Mouse (Mus musculus): ENCODE results near the gene Angel2.

DNA sequence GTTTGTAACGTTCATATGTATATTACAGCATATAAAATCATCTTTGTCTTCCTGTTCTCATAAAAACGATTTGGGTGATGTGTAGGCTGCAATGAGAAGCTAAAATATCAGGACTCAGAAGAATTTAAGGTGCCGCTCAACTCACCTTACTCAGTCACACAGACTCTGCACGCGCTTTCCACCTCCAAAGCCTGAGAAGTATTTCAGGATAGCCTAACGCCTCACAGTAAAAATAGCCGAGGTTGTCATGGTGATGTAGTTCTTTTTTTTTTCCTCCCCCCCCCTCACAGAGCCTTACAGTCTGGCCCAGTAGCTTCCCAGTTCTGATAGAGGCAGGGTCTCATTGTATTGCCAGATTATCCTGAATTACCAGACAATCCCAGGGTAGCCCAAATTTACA, 6.0 kb upstream of the Angel2 start:
- TF ChIP-seq ELF1 (IDR thresholded peaks at IDR 0.05; ENCODE audit: low read depth, low read length): no peak
- TF ChIP-seq MAZ (IDR thresholded peaks at IDR 0.05; ENCODE audit: low read depth, low read length): no peak
- no peak for TF ChIP-seq ZNF384 (IDR thresholded peaks at IDR 0.05; ENCODE audit: low read depth, low read length)
- no peak for TF ChIP-seq POLR2A (IDR thresholded peaks at IDR 0.05; ENCODE audit: control insufficient read depth in 1 of 2, insufficient read depth in 1 of 2, low read depth in 1 of 2, low read length in 2 of 2, poor library complexity in 1 of 2)
- TF ChIP-seq RCOR1 (IDR thresholded peaks at IDR 0.05; ENCODE audit: low read depth, low read length): no peak
- no peak for TF ChIP-seq CTCF (IDR thresholded peaks at IDR 0.05 in 2 of 3, conservative IDR thresholded peaks at IDR 0.05 in 1 of 3; ENCODE audit: control insufficient read depth in 1 of 3, insufficient read depth in 1 of 3, low read depth in 2 of 3, low read length in 3 of 3, poor library complexity in 1 of 3, severe bottlenecking in 1 of 3)
- TF ChIP-seq UBTF (IDR thresholded peaks at IDR 0.05; ENCODE audit: borderline replicate concordance, insufficient read depth, low read depth, low read length): no peak
- TF ChIP-seq POLR2AphosphoS5 (IDR thresholded peaks at IDR 0.05; ENCODE audit: borderline replicate concordance, low read depth, low read length): no peak
- no peak for TF ChIP-seq SMC3 (IDR thresholded peaks at IDR 0.05; ENCODE audit: low read depth, low read length)
- no peak for TF ChIP-seq MAFK (IDR thresholded peaks at IDR 0.05; ENCODE audit: borderline replicate concordance, low read depth, low read length)
- TF ChIP-seq POLR2AphosphoS2 (IDR thresholded peaks at IDR 0.05; ENCODE audit: low read length): no peak
- TF ChIP-seq EP300 (IDR thresholded peaks at IDR 0.05; ENCODE audit: low read depth in 1 of 2, low read length in 2 of 2): no peak
- TF ChIP-seq JUND (IDR thresholded peaks at IDR 0.05; ENCODE audit: low read depth, low read length): no peak

Measured in MEL (cell line).